Mouse (Mus musculus): ENCODE measurements around the gene Tmem117.

GRCm38 (mm10) chr15:94941954-94942353 lies 312.9 kb downstream of the Tmem117 start:
- TF ChIP-seq GATA1 (IDR thresholded peaks at IDR 0.05; ENCODE audit: borderline replicate concordance, low read length) (no peak), FLI1 (IDR thresholded peaks at IDR 0.05; ENCODE audit: low read length) (no peak)
